In genomic region chr11:4261188-4261494, GRCm38 (mm10) we compare ENCODE assay signal across 9 mouse cellular contexts. TPM values are rescaled to one million over a fixed set of nuclear protein-coding genes. Genes with fewer than 3 reads are reported as not detected.
A peak's percentile ranks its signal among the peaks of the same experiment; 100 is the strongest.
DNase-seq lines count a peak whose midpoint lies in the region; ATAC-seq and TF ChIP-seq lines count a peak whose summit lies in the region.
"Had no signal": no experiment of that assay in that cellular context is flagged by ENCODE, and none has a peak within 500 bp of the region (broad histone marks: within the 10 kb centered on the region; RNA-seq: fewer than 3 reads in every experiment).

No protein-coding gene starts in this region.

- peak overlapping the region; percentile 28; the same call in 1 of the 2 replicates for H3K27ac ChIP-seq in midbrain, embryonic 10.5 days (replicated peaks)
- H3K27ac ChIP-seq in midbrain, embryonic 16.5 days (ENCODE audit: low read length) = no peak overlapping the region
- H3K27ac ChIP-seq in intestine, embryonic 14.5 days (ENCODE audit: low read depth) = no peak overlapping the region
- no peak overlapping the region for H3K27ac ChIP-seq in liver, adult 2 months (replicated peaks; ENCODE audit: insufficient read depth, low read depth, low read length)

- no peak overlapping the region for H3K9ac ChIP-seq in midbrain, embryonic 16.5 days (ENCODE audit: low read depth, low read length)
- no peak overlapping the region for H3K9ac ChIP-seq in intestine, embryonic 14.5 days (ENCODE audit: low read length)
- H3K9ac ChIP-seq in liver, adult 2 months (ENCODE audit: low read depth, low read length) = no peak overlapping the region

- H3K9me3 ChIP-seq in midbrain, embryonic 10.5 days (replicated peaks) = no peaks in the 10 kb centered on the region
- H3K9me3 ChIP-seq in midbrain, embryonic 16.5 days (replicated peaks; ENCODE audit: control insufficient read depth, low read length, poor library complexity, severe bottlenecking) = no peaks in the 10 kb centered on the region
- no peaks in the 10 kb centered on the region for H3K9me3 ChIP-seq in intestine, embryonic 14.5 days (ENCODE audit: control insufficient read depth, low read length)

- peaks cover 32% of the 10 kb centered on the region for H3K4me1 ChIP-seq in midbrain, embryonic 10.5 days
- H3K4me1 ChIP-seq in midbrain, embryonic 16.5 days (ENCODE audit: control insufficient read depth, insufficient read depth, low read length) = peaks cover 6% of the 10 kb centered on the region; the same call in 1 of the 2 replicates
- H3K4me1 ChIP-seq in intestine, embryonic 14.5 days (replicated peaks; ENCODE audit: control insufficient read depth, insufficient read depth, low read length) = peaks cover 34% of the 10 kb centered on the region
- peaks cover 11% of the 10 kb centered on the region for H3K4me1 ChIP-seq in liver, adult 2 months (ENCODE audit: control insufficient read depth, insufficient read depth, low read length)

- TF ChIP-seq POLR2A in liver, adult 2 months (IDR thresholded peaks at IDR 0.05; ENCODE audit: extremely low read depth, insufficient read depth, low read length) = no peak

- H3K27me3 ChIP-seq in midbrain, embryonic 10.5 days (ENCODE audit: low read depth, poor library complexity, severe bottlenecking) = peaks cover 56% of the 10 kb centered on the region
- H3K27me3 ChIP-seq in midbrain, embryonic 16.5 days (ENCODE audit: control insufficient read depth, insufficient read depth, low read depth, low read length) = peaks cover 19% of the 10 kb centered on the region
- peaks cover 16% of the 10 kb centered on the region for H3K27me3 ChIP-seq in intestine, embryonic 14.5 days (replicated peaks; ENCODE audit: control insufficient read depth, insufficient read depth, low read length)
- H3K27me3 ChIP-seq in liver, adult 2 months (ENCODE audit: control insufficient read depth, insufficient read depth, low read length) = no peaks in the 10 kb centered on the region

- no peak overlapping the region for H3K4me3 ChIP-seq in midbrain, embryonic 10.5 days
- H3K4me3 ChIP-seq in midbrain, embryonic 16.5 days (ENCODE audit: low read depth, low read length) = no peak overlapping the region
- H3K4me3 ChIP-seq in intestine, embryonic 14.5 days (ENCODE audit: low read depth, low read length) = no peak overlapping the region
- H3K4me3 ChIP-seq in liver, adult 2 months (ENCODE audit: insufficient read depth, low read depth, low read length) = no peak overlapping the region

- no peaks in the 10 kb centered on the region for H3K36me3 ChIP-seq in midbrain, embryonic 10.5 days
- H3K36me3 ChIP-seq in midbrain, embryonic 16.5 days (ENCODE audit: control insufficient read depth, insufficient read depth, low read length) = no peaks in the 10 kb centered on the region
- H3K36me3 ChIP-seq in intestine, embryonic 14.5 days (ENCODE audit: control insufficient read depth, insufficient read depth, low read length) = no peaks in the 10 kb centered on the region
- no peaks in the 10 kb centered on the region for H3K36me3 ChIP-seq in liver, adult 2 months (ENCODE audit: control insufficient read depth, insufficient read depth, low read length)

- WGBS in midbrain, embryonic 10.5 days = 52% methylated on average over 7 of the region's 7 CpGs
- WGBS in midbrain, embryonic 16.5 days = 45% methylated on average over 6 of the region's 7 CpGs
- WGBS in intestine, embryonic 14.5 days = 59% methylated on average over 7 of the region's 7 CpGs
- 58% methylated on average over 7 of the region's 7 CpGs for WGBS in liver, adult 2 months

- no peaks in the 10 kb centered on the region for H3K79me2 ChIP-seq in liver, adult 2 months (ENCODE audit: control insufficient read depth, insufficient read depth, low read length)

- peak; percentile 60 for DNase-seq in midbrain, embryonic 10.5 days (ENCODE audit: low spot score)
- peak; percentile 15 for DNase-seq in adipocyte (ENCODE audit: low spot score)
- DNase-seq in embryo, embryonic 9.5 days (ENCODE audit: extremely low spot score) = peak; percentile 57
- DNase-seq in intestine, embryonic 14.5 days (ENCODE audit: low spot score) = peak; percentile 81
- no peak for DNase-seq in liver, adult 2 months (ENCODE audit: extremely low read depth, low read depth, low spot score)
- DNase-seq in naive thymus-derived CD4-positive, alpha-beta T cell, adult 2 months (ENCODE audit: low read depth) = peak; percentile 84
- no peak for DNase-seq in frontal cortex, postnatal 25 days (ENCODE audit: low spot score in 2 of 2)

- ATAC-seq in midbrain, embryonic 16.5 days = no peak
- ATAC-seq in intestine, embryonic 14.5 days (replicated peaks; ENCODE audit: low FRiP score, low TSS enrichment, low read depth) = no peak

- H3K4me2 ChIP-seq in midbrain, embryonic 16.5 days (ENCODE audit: low read length) = no peak overlapping the region
- no peak overlapping the region for H3K4me2 ChIP-seq in intestine, embryonic 14.5 days (ENCODE audit: low read length)

- peak; percentile 65 for TF ChIP-seq CTCF in liver, adult 2 months (IDR thresholded peaks at IDR 0.05; ENCODE audit: low read depth, low read length)

RNA-seq across cellular contexts. Expression of gene Lif, which starts 3.8 kb away (rescaled TPM):
- polyA plus RNA-seq in midbrain, embryonic 10.5 days (2016; fragmentation: Nextera tagmentation; extraction: Ambion mirVana) = 0.21 TPM in 1 of 2 replicates, not detected in the other
- 0.06 TPM in 1 of 2 replicates, not detected in the other for polyA plus RNA-seq in midbrain, embryonic 16.5 days (2015; fragmentation: Nextera tagmentation; extraction: Ambion mirVana)
- 0.05 and 0.11 TPM in 2 replicates for polyA plus RNA-seq in intestine, embryonic 14.5 days (2014; fragmentation: Nextera tagmentation; extraction: Ambion mirVana)
- not detected in 2 replicates for total RNA-seq in liver, adult 2 months (2014; rRNA removed)
- 0.02 TPM in 2 replicates for polyA plus RNA-seq in liver, adult 2 months (2012; rRNA removed)
- polyA plus RNA-seq: neural tube, embryonic 14.5 days had no signal

RNA-seq across cellular contexts. Expression of gene Osm, which starts 24.9 kb away (rescaled TPM):
- 0.05 TPM in 1 of 2 replicates, not detected in the other for polyA plus RNA-seq in midbrain, embryonic 10.5 days (2016; fragmentation: Nextera tagmentation; extraction: Ambion mirVana)
- 0.08 and 0.19 TPM in 2 replicates for polyA plus RNA-seq in midbrain, embryonic 16.5 days (2015; fragmentation: Nextera tagmentation; extraction: Ambion mirVana)
- not detected in 2 replicates for polyA plus RNA-seq in intestine, embryonic 14.5 days (2014; fragmentation: Nextera tagmentation; extraction: Ambion mirVana)
- 0.47 TPM in 1 of 2 replicates, not detected in the other for total RNA-seq in liver, adult 2 months (2014; rRNA removed)
- polyA plus RNA-seq in liver, adult 2 months (2012; rRNA removed) = not detected in 2 replicates

RNA-seq across cellular contexts. Expression of gene Castor1, which starts 43.1 kb away (rescaled TPM):
- polyA plus RNA-seq in midbrain, embryonic 10.5 days (2016; fragmentation: Nextera tagmentation; extraction: Ambion mirVana) = 2.7 and 3.4 TPM in 2 replicates
- polyA plus RNA-seq in midbrain, embryonic 16.5 days (2015; fragmentation: Nextera tagmentation; extraction: Ambion mirVana) = 2.9 and 4.2 TPM in 2 replicates
- polyA plus RNA-seq in intestine, embryonic 14.5 days (2014; fragmentation: Nextera tagmentation; extraction: Ambion mirVana) = 1.3 and 2.0 TPM in 2 replicates
- total RNA-seq in liver, adult 2 months (2014; rRNA removed) = 1.4 and 1.7 TPM in 2 replicates
- polyA plus RNA-seq in liver, adult 2 months (2012; rRNA removed) = 2.3 and 2.5 TPM in 2 replicates

Comparison
In these comparisons a context has a peak if more than half of its experiments do, and no peak if none do; other contexts are left out.
1. DNase-seq: peak in midbrain, embryonic 10.5 days (single experiment), adipocyte (single experiment), embryo, embryonic 9.5 days (single experiment), intestine, embryonic 14.5 days (single experiment) and naive thymus-derived CD4-positive, alpha-beta T cell, adult 2 months (single experiment); none in liver, adult 2 months (single experiment) and frontal cortex, postnatal 25 days (0 of 2).